Mouse (Mus musculus): ENCODE measurements at regions not wholly inside any gene's neighbourhood (a gene's known extent, or its start where the extent isn't known, plus 50 kb on each side); places are given as distances from the start of the nearest gene placed in this dataset.

- no peak for DNase-seq (ENCODE audit: low spot score)
Measured at GRCm38 (mm10) chrX:85481326-85481725, 92.5 kb upstream of the Tab3 start.

GRCm38 (mm10) chrX:85496943-85497342 is 76.9 kb upstream of the Tab3 start:
- peak; percentile 39 for DNase-seq (ENCODE audit: low spot score)

Data from testis, postnatal 10 days (tissue).